Mouse (Mus musculus) heart, adult 9 months (tissue): Measurements from ENCODE around the gene Esrrg.

Source experiments
- DNase-seq, 2 experiments: peaks; one replicate each; pipeline ENCODE4 v3.0.0; 2022; ENCODE audit warnings: low spot score in 2 of 2

Esrrg gene

GRCm38 (mm10) chr1:188154466-188155110 is 546.0 kb downstream of the Esrrg start:
- no peak for DNase-seq

DNA sequence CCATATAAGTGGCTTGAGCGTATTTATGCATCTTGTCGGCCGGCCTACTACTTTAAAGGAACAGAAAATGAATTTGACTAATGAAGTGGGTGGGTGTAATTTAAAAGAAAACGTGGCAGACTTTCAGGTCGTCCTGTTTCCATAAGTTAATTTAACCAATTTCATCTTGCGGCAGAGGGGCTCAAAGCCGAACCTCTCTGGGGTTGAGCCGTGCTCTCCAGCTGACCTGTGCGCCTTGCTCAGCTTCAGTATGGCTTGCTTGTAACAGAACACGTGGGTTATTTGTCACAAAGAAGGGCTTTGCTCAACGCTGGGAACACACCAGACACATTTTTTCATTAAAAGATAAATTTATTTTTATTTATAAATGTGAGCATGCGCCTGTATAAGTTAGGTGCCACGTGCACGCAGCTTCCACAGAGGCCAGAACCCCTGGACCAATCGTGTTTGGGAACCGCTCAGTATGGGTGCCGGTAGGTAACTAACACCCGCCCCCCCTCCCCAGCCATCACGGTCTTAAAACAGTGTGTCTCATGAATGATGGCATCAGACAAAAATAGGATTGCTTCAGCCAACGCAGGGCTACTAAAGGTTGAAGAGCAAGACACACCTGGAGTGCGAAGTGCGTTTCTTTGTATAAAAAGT is 546.7 kb downstream of the Esrrg start:
- no peak for DNase-seq

DNA sequence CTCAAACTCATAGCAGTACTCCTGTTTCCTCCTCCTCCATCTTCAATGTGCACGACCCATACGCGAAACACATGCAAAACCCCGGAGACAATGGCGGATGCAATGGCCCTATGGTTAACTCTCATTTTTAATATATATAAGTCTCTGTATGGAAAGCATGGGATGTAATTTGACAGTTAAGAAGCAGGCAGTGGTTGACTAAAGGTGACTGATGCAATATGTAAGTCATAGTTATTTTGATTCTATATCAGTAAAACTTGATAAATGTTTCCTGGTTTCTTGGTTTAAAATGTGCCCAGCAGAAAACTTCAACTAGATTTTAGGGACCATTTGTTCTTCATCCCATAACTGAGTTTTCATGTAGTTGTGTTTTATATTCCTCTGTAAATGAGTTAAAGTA is 547.9 kb downstream of the Esrrg start:
- no peak for DNase-seq

DNA sequence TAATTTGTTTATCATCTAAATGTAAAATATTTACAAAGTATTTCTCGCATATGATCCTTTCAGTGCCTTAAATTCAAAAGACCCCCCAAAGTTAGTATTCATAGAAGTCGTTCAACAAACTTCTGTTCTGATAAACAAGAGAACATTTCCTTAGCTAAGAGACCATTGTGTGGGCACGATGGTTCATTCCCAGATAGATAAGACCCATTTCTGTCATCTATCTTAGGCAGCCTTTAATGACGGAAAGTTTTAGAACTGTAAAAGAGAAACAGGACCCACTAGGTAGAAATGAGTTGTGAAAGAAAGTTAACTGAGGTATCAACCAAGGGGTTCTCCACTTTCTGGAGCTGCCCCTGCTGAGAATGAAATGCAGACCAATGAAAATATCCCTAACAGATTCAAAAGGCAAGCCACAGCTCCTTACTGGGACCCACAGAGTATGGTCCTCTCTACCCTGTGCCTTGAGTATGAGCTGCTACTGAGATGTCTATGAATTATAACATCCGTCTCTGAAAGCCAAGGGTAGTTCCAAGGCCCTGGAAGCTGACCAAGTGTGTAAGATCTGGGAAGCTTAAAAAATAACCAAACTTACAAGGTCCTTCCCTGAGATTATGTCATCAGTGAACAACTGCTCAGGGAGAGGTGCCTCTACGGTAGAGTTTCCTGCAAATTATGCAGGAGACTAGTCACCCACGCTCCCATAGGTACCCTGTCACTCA is 548.8 kb downstream of the Esrrg start:
- DNase-seq: no peak

DNA sequence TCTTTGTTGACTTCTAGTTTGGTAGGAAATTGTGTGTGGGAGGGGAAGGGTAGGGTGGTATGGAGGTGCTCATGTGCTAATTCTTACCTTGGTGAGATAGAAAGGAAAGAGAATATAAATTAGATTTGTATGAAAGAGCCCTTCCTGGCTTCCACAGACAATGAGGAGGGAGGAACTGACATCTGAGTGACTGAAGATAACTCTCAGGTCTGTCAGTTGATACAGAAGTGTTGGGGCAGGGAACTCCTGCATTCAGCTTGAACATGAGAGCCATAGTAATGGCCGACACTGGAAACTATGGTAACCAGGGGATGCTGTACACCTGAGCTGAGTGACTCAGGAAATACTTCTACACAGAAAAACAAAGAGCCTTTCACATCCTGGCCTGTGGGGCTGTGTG is 550.1 kb downstream of the Esrrg start:
- no peak for DNase-seq

DNA sequence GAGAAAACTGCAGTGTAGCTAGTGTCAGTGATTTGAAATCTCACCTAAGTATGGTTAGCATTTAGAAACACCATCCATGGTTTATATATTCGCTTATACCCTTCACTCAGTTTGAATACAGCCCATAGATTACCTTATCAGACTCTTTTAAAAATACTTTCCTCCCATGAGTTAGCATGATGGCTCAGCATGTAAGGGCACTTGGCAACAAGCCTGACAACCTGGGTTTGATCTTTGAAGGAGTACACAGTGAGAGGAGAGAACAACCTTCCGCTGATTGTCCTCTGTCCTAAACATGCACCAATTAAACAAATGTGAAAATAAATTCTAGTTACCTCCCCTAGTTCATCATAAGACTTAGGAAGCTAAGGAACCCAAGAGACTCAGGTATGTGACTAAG is 550.5 kb downstream of the Esrrg start:
- DNase-seq: no peak

- DNase-seq: no peak
Observed at GRCm38 (mm10) chr1:188163058-188163457, 554.5 kb downstream of the Esrrg start.

DNA sequence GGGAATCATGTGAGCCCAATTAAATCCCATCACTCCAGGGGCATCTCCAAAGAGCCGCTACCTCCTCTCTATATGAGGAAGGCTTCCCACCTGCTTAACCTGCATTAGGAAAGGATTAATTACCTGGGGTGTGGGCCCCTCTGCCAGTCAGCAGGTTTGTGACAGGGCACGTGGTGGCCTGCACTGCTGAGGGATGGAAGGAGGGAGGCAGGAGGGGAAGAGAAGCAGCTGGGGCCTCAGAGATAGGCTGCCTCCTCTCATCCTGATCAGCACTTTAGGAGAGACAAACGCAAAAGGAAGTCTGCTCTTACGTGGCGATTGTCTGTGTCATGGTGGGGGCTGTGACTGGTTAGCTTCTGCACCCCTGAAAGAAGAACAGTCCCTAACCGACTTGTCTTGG is 555.7 kb downstream of the Esrrg start:
- DNase-seq: no peak

DNA sequence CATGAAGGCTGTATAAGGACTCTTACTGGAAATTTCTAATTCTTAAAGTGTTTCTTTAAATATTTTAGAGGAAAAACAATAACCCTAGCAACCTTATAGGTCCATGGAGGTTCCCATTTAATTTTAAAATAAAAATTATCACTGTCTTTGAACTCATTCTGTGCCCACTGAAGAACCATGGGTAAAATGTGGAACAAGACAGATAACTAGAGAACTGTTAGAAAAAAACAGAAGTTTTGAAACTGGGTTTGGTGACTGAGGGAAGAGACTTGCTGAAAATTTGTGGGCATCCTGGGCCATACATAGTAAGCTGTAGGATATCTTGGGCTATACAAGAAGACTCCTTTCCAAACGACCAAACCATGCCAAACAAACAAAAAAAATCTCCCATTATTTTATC is 565.3 kb downstream of the Esrrg start:
- DNase-seq: no peak

DNA sequence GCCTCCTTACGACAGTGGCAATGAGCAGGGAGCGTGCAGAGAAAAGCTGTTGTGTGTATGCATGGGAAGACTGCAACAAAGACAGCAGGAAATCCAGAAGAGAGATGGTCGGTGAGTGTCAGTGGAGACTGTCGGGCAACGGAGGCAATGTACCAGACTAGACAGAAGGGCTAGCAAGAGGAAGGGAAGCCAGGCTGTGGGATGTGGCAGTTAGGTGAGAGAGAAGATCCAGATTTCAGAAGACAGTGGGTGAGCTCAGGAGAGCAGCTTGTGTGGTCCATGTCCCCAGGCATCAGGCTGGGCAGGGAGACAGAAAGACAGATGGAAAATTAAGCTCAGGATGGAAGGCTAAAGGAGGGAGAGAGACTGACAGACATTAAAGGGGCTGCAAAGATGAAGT is 574.4 kb downstream of the Esrrg start:
- DNase-seq: no peak

- DNase-seq: no peak
Observed at GRCm38 (mm10) chr1:188186440-188187117, 578.0 kb downstream of the Esrrg start.

GRCm38 (mm10) chr1:188192971-188193370 is 584.4 kb downstream of the Esrrg start:
- DNase-seq: no peak

DNA sequence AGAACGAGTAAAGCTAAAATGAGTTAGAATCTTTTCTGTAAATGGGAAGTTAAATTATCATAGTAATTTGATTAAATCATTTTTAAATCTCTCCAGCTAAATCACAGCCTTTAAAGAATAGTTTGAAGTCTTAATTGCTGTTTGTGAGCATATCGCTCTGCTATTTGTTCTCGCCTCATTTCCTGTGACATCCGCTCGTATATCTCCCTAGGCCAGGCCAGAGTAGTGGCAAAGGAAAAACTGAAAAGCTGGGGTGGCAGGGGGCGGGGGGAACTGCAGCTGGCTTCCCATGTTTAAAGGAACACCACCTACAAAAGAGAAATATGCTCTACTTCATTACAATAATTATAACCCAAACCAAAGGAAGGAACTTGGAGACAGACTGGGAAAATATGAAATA is 598.8 kb downstream of the Esrrg start:
- DNase-seq: no peak

GRCm38 (mm10) chr1:188209025-188209424 is 600.4 kb downstream of the Esrrg start:
- DNase-seq: no peak

DNA sequence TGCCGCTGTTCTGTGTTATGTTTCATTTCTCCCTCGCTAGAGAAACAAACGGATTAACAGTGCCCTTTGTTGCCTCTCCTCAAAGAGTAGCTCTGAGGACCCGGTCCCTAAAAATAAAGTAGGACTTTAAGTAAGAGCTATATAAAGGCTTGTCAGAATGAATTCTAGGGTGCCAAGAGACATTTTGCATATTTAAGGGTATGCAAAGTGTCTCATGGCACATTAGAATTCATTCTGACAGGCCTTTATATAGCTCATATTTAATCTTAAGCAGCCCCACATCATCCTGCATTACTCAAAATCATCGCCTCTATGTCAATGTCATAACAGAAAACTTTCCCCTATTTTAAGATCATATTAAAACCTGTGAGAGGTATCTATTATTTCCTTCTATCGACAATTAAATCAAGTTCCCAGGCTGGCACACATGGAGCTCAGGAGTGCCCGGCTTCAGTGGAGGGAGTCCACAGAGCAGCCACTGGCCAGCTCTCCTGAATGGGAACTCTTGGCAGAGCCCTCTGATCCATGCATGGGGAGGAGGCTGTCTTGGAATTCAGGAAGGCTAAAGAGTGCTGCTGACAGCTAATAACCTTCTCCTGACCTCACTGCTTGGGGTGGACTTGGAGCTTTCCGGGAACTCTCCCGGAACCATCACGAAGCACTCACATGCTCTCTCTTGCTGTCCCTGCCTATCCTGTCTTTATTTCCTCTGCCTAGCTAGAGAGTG is 606.5 kb downstream of the Esrrg start:
- no peak for DNase-seq

GRCm38 (mm10) chr1:188221226-188221792 is 612.7 kb downstream of the Esrrg start:
- no peak for DNase-seq

GRCm38 (mm10) chr1:188233036-188233724 is 624.6 kb downstream of the Esrrg start:
- DNase-seq: no peak

DNA sequence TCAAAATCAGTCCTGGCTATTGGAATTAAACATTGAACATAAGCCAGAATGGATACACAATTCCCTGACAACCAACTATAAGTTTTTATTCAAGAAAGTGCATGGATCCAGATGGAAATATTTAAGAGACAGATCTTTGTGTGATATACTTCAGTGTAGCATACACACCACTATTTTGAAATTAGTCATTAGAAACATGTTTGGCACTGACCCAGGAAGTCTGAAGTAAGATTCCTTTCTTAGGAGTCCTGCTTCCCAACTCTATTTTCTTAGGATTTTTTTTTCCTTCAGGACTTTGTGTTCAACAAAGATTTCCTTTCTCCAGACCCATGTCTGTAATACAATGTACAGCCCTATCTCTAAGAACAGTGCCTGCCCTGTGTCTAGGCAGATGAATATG is 630.0 kb downstream of the Esrrg start:
- no peak for DNase-seq

DNA sequence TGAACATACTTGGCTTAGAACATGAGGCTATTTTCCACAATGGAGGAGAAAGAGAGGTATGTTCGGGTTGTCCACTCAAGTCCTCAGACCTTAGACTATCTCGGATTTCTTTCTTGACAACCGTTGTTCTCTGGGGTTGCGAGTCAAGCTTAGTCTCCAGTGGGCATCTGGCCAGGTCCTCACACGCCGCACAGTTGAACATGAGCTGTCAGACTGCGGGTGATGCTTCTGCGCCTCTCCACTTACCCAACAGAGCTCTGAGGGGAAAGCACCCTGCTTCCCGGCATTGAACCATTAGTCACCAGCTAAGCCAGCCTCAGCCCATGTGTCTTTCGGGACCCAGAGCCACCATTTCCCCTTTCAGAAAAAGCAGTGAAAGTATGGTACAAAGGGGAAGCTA is 633.2 kb downstream of the Esrrg start:
- DNase-seq: no peak

DNA sequence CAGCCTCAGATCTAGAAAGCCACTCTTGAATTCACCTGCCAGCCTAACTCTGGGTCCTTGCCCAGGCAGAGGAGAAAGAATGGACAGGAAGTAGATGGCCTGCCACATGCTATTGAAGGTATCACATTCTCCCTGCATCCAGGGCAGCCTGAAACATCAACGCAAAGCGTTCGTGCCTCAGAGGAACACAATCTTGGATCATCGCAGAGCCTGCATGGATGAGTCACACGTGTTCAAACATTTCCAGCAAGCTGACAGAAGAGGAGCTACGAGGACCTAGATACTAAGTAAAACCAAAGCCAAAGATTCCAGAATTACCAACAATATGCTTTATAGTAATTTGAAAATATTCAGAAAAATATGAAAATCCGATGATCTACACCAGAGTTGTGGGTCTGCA is 648.9 kb downstream of the Esrrg start:
- DNase-seq: no peak
